Mouse (Mus musculus): ENCODE results near the gene Ctu2.

Gene Ctu2

GRCm38 (mm10) chr8:122497016-122497734, 21.2 kb downstream of the Ctu2 start:
- DNase-seq: no peak

GRCm38 (mm10) chr8:122497912-122498311, 22.0 kb downstream of the Ctu2 start:
- DNase-seq: no peak

GRCm38 (mm10) chr8:122500856-122501255, 24.9 kb downstream of the Ctu2 start:
- DNase-seq: peak; percentile 64

DNA sequence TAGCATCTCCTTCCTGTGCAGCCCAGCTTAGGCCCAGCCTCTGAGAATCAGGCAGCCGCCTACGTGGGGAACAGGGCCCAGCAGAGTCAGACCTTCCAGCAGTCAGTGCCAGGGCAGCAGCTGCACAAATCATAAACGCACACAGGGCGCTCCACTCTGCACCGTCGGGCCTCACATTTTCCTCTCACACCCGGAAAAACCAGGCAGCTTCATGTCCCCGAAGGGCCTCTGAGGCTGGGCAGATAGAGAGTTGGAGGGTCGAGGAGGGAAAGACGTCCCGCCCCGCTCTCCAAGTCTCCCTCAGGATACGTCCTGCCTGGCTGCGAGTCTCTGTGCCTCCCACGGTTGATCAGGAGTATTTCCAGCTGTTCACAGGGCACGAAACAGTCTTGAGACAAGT, 35.6 kb downstream of the Ctu2 start:
- no peak for DNase-seq

DNA sequence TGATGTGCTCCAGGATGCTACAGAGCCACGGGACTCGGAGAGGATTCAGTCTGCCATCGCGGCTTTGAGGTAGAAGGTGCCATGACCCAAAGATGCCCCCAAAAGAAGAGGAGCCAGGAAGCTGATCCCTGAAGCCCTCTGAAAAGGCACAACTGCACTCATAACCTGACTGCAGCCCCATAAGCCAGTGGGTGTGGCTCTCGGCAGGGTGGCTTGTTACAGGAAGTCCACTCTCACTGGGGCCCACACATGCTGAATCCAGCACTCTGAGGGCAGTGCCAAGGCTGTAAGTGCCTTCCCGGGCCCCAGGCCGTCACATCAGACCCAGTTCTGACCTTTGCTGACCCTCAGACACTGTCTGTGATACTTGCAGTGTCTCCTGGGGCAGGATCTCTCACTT, 36.4 kb downstream of the Ctu2 start:
- no peak for DNase-seq

GRCm38 (mm10) chr8:122515699-122516098, 39.8 kb downstream of the Ctu2 start:
- DNase-seq: no peak

GRCm38 (mm10) chr8:122517541-122518190, 41.7 kb downstream of the Ctu2 start:
- no peak for DNase-seq

DNA sequence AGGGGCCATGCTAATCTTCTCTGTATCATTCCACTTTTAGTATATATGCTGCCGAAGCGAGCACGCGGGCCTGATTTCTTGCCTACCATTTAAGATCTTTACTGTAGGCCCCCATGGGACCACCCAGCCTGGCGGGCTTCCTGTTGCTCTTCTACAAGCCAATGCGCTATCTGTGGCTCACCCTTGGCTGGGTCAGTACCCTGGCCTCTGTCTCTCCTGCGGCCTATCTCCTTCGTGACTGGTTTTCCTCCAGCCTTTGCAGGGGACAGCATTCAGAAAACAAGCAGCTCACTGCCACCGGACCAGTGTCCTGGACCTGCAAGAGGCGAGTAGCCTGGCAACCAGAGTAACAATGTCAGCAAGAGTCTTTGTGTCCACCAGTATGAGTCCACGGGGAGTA, 44.7 kb downstream of the Ctu2 start:
- DNase-seq: no peak

DNA sequence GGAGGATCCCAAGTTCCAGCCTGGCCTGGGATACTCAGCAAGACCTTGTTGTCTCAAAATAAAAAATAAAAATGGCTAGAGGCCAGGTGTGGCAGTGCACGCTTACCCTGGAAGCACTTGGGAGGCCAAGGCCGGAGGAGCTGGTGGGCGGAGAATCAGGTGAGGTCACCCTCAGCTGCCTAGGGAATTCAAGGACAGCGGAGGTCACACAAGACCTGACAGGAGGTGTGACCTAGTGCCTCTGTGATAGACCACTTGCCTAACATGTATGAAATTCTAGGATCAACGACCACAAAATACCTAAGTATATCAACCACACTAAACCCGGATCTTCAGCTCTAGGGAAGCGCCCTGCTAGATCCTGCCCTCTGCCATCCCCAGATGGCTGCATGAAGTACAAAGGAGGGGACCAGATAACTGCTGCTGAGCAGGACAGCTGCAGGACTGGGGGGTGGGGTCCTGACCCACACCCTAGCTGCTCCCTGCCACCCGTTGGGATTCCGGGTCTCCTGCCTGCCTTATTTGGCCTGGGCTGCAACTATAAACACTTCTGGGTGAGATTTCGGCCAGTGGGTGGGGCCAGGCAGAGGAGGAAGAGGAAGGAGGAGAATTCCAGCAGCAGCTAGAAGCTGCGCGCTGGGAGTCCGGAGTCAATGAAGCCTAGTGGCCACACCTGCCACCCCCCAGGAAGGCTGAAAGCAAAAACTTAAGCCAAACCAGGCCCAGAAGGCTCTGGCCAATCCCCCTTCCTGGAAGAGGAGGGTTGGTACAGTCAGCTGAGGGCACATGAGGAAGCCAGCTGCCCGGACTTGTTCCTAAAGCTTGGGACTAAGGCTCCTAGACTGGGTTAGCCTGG, 47.1 kb downstream of the Ctu2 start:
- DNase-seq: no peak

DNA sequence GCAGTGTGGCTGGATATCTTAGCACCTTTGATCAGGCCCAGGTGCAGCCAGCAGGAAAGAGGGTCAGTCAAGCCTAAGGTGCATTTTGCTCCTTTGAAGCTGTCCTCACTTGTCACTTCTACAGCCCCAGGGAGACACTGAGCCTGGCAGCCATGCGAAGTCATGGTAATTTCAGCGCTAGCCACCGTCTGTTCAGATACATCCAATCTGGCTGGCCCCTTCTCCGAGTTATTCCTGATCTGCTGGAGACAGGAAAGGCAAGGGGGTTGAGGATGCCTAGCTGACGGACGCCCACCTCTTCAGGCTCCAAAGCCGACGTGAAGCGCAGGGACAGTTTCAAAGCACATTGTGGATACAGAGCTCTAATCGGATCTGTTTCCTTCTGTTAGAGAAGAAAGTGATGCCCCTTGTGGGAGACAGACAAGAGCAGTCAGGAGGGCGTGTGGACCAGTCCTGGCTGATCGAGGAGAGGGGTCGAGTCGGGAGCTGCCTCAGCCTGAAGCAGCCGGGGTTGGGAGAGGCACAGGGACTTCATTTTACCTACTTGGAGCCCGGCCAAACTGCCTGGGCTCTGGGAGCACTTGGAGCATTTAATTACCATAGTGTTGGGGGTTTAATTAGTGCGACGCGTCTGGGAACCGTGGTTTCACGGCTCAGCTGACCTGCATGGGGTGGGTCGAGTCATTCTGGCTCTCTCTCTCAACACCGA, 47.9 kb downstream of the Ctu2 start:
- peak; percentile 14 for DNase-seq

DNA sequence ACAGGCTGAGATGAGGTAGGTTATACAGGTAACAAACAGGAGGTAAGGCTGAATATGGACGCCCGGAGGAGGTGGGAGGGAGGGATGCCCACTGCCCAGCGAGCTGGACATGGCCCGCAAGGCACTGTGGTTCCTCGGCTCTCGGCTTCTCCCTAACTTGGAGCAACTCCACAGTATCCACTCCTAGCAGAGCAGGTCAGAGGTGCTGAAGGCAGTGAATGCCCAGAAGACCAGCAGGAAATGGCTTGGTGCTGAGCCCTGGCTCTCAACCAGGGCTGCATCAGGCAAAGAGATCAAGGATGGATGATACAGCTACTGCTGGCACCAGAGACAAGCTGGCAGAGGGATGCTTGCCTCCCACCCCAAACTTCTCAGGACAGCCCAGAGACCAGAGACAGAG, 48.6 kb downstream of the Ctu2 start:
- DNase-seq: no peak

- no peak for DNase-seq
Measured at GRCm38 (mm10) chr8:122525004-122525403, 49.1 kb downstream of the Ctu2 start.

DNA sequence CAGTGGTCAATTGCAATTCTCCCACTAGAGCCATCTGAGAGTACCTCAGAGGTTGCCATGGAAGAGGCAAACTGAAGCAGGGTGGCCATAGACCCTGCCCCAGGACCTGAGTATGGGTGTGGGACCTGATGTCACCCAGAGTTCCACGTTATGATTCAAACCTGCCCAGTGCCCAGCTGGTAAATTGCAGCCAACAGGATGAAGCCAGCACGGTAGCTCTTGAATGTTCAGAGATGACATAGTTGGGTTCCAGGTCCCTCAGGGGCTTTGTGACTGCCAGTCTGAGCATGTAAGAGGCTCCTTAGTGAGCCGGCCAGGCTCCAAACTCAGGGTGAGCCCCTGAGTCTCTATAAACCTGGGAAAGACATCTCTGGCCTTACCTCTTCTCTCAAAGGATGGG, 50.1 kb downstream of the Ctu2 start:
- no peak for DNase-seq

GRCm38 (mm10) chr8:122526526-122527170, 50.7 kb downstream of the Ctu2 start:
- DNase-seq: no peak

GRCm38 (mm10) chr8:122527937-122528336, 52.0 kb downstream of the Ctu2 start:
- no peak for DNase-seq

DNA sequence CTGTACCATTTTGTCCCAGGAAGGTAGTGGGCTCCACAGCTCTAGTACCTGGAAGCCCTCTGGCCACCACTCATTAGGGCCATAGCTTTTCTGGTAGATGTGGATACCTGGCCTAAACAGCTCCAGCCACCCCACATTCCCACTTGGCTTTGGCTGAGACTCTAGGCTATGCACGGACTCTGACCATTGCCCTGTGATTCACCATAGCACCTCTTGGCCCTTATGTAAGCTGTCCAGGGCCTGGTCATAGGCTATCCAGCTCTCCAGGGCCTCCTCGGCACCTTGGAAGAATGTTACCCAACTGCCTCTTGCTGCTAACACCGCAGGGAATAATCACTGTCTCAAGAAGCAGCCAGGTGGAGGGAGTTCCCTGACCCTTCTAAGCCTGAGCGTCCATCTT, 53.2 kb downstream of the Ctu2 start:
- no peak for DNase-seq

GRCm38 (mm10) chr8:122531312-122531711, 55.4 kb downstream of the Ctu2 start:
- no peak for DNase-seq
